Mouse (Mus musculus) CD4-positive, CD25-positive, alpha-beta regulatory T cell, adult 2 months (primary cell): ENCODE measurements around the gene Nceh1.
A peak's percentile ranks its signal among the peaks of the same experiment; 100 is the strongest.

Experiments
- DNase-seq: peaks from one replicate; pipeline ENCODE4 v3.0.0-alpha.2; 2012; ENCODE audit warnings: low read depth, low spot score

The Nceh1 gene

GRCm38 (mm10) chr3:27190865-27191264, 8.1 kb downstream of the Nceh1 start:
- no peak for DNase-seq

- no peak for DNase-seq
Measured at GRCm38 (mm10) chr3:27191856-27192255, 9.1 kb downstream of the Nceh1 start.

GRCm38 (mm10) chr3:27193844-27194317, 11.1 kb downstream of the Nceh1 start:
- peak; percentile 26 for DNase-seq

- DNase-seq: no peak
Measured at GRCm38 (mm10) chr3:27195153-27195552, 12.4 kb downstream of the Nceh1 start.

- no peak for DNase-seq
Measured at GRCm38 (mm10) chr3:27195573-27196227, 12.9 kb downstream of the Nceh1 start.

- no peak for DNase-seq
Measured at GRCm38 (mm10) chr3:27196529-27196928, 13.8 kb downstream of the Nceh1 start.

GRCm38 (mm10) chr3:27197816-27198215, 15.1 kb downstream of the Nceh1 start:
- no peak for DNase-seq

GRCm38 (mm10) chr3:27199120-27199519, 16.4 kb downstream of the Nceh1 start:
- DNase-seq: no peak

GRCm38 (mm10) chr3:27201728-27202411, 19.1 kb downstream of the Nceh1 start:
- no peak for DNase-seq

- no peak for DNase-seq
Measured at GRCm38 (mm10) chr3:27205068-27205467, 22.3 kb downstream of the Nceh1 start.

GRCm38 (mm10) chr3:27205514-27206220, 22.9 kb downstream of the Nceh1 start:
- DNase-seq: no peak

GRCm38 (mm10) chr3:27206221-27206560, 23.4 kb downstream of the Nceh1 start:
- DNase-seq: no peak

- no peak for DNase-seq
Measured at GRCm38 (mm10) chr3:27206577-27206976, 23.8 kb downstream of the Nceh1 start.

GRCm38 (mm10) chr3:27209707-27210106, 26.9 kb downstream of the Nceh1 start:
- peak; percentile 17 for DNase-seq

- peak; percentile 17 for DNase-seq
Measured at GRCm38 (mm10) chr3:27210271-27210670, 27.5 kb downstream of the Nceh1 start.

- no peak for DNase-seq
Measured at GRCm38 (mm10) chr3:27214016-27214816, 31.5 kb downstream of the Nceh1 start.

- no peak for DNase-seq
Measured at GRCm38 (mm10) chr3:27217331-27217730, 34.6 kb downstream of the Nceh1 start.

- no peak for DNase-seq
Measured at GRCm38 (mm10) chr3:27218604-27219003, 35.8 kb downstream of the Nceh1 start.

- DNase-seq: no peak
Measured at GRCm38 (mm10) chr3:27222052-27222451, 39.3 kb downstream of the Nceh1 start.

GRCm38 (mm10) chr3:27222488-27222887, 39.7 kb downstream of the Nceh1 start:
- DNase-seq: no peak

GRCm38 (mm10) chr3:27227629-27228453, 45.1 kb downstream of the Nceh1 start:
- DNase-seq: no peak
